In the genomic region with DNA sequence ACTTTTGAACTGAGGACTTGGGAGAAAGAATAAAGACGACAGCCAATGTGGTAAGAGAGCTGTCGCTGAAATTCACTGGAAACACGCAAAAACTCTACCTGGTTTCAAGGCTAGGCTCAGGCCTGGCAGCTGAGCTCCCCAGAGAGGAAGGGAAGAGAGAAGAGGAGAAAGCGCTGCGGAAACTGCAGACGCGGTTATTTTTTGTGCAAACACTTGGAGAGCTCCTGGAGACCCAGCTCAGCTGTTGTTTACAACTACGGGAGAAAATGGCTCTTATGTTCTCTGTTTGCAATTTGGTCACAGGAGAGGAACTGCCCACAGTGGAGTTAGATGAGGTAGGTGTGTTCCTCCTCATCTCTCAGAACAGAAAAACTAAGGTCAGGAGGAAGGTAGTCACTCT, we compare ENCODE assay signal across 12 mouse cellular contexts. TPM values are rescaled to one million over a fixed set of nuclear protein-coding genes. Genes with fewer than 3 reads are reported as not detected.
DNase-seq lines count a peak whose midpoint lies in the region; ATAC-seq and TF ChIP-seq lines count a peak whose summit lies in the region.
"Had no signal": no experiment of that assay in that cellular context is flagged by ENCODE, and none has a peak within 500 bp of the region (broad histone marks: within the 10 kb centered on the region; RNA-seq: fewer than 3 reads in every experiment).

No protein-coding gene starts in this region.

- no peak for TF ChIP-seq CTCF in forebrain, postnatal 0 days (IDR thresholded peaks at IDR 0.05; ENCODE audit: low read depth)
- TF ChIP-seq CTCF in intestine, postnatal 0 days (IDR thresholded peaks at IDR 0.05; ENCODE audit: low read depth), result no peak

- no peak overlapping the region for H3K4me2 ChIP-seq in forebrain, postnatal 0 days (ENCODE audit: low read depth)
- no peak overlapping the region for H3K4me2 ChIP-seq in forebrain, embryonic 11.5 days (ENCODE audit: low read depth, low read length, severe bottlenecking)
- no peak overlapping the region for H3K4me2 ChIP-seq in intestine, embryonic 14.5 days (ENCODE audit: low read length)
- no peak overlapping the region for H3K4me2 ChIP-seq in intestine, postnatal 0 days (replicated peaks; ENCODE audit: low read depth)
- H3K4me2 ChIP-seq in liver, embryonic 12.5 days, result no peak overlapping the region
- H3K4me2 ChIP-seq in stomach, embryonic 15.5 days, result no peak overlapping the region
- H3K4me2 ChIP-seq: neural tube, embryonic 13.5 days had no signal

- no peaks in the 10 kb centered on the region for H3K27me3 ChIP-seq in forebrain, postnatal 0 days (ENCODE audit: insufficient read depth, low read length)
- H3K27me3 ChIP-seq in forebrain, embryonic 11.5 days (ENCODE audit: control insufficient read depth, insufficient read depth, low read length), result no peaks in the 10 kb centered on the region
- no peaks in the 10 kb centered on the region for H3K27me3 ChIP-seq in intestine, embryonic 14.5 days (replicated peaks; ENCODE audit: control insufficient read depth, insufficient read depth, low read length)
- H3K27me3 ChIP-seq in intestine, postnatal 0 days (replicated peaks; ENCODE audit: control insufficient read depth, insufficient read depth, low read length), result no peaks in the 10 kb centered on the region
- no peaks in the 10 kb centered on the region for H3K27me3 ChIP-seq in liver, embryonic 12.5 days (replicated peaks)
- no peaks in the 10 kb centered on the region for H3K27me3 ChIP-seq in stomach, embryonic 15.5 days (replicated peaks)
- H3K27me3 ChIP-seq: neural tube, embryonic 13.5 days had no signal

- H3K9me3 ChIP-seq in forebrain, postnatal 0 days (ENCODE audit: low read length), result no peaks in the 10 kb centered on the region
- no peaks in the 10 kb centered on the region for H3K9me3 ChIP-seq in forebrain, embryonic 11.5 days (ENCODE audit: control insufficient read depth, low read length)
- no peaks in the 10 kb centered on the region for H3K9me3 ChIP-seq in intestine, embryonic 14.5 days (ENCODE audit: control insufficient read depth, low read length)
- no peaks in the 10 kb centered on the region for H3K9me3 ChIP-seq in intestine, postnatal 0 days (ENCODE audit: control insufficient read depth)
- no peaks in the 10 kb centered on the region for H3K9me3 ChIP-seq in liver, embryonic 12.5 days (replicated peaks)
- H3K9me3 ChIP-seq in stomach, embryonic 15.5 days, result no peaks in the 10 kb centered on the region
- H3K9me3 ChIP-seq: neural tube, embryonic 13.5 days had no signal

- H3K36me3 ChIP-seq in forebrain, postnatal 0 days (ENCODE audit: insufficient read depth), result peaks cover 86% of the 10 kb centered on the region
- no peaks in the 10 kb centered on the region; the same call in 1 of the 2 replicates for H3K36me3 ChIP-seq in forebrain, embryonic 11.5 days (ENCODE audit: control insufficient read depth, insufficient read depth, low read length)
- peaks cover 78% of the 10 kb centered on the region for H3K36me3 ChIP-seq in intestine, embryonic 14.5 days (ENCODE audit: control insufficient read depth, insufficient read depth, low read length)
- peaks cover 35% of the 10 kb centered on the region for H3K36me3 ChIP-seq in intestine, postnatal 0 days (ENCODE audit: control insufficient read depth, insufficient read depth)
- peaks cover 28% of the 10 kb centered on the region for H3K36me3 ChIP-seq in liver, embryonic 12.5 days
- peaks cover 27% of the 10 kb centered on the region for H3K36me3 ChIP-seq in stomach, embryonic 15.5 days

- 59% methylated on average over 8 of the region's 8 CpGs for WGBS in forebrain, postnatal 0 days
- 83% methylated on average over 8 of the region's 8 CpGs for WGBS in forebrain, embryonic 11.5 days
- 49% methylated on average over 8 of the region's 8 CpGs for WGBS in intestine, embryonic 14.5 days
- WGBS in intestine, postnatal 0 days, result 61% methylated on average over 8 of the region's 8 CpGs
- WGBS in liver, embryonic 12.5 days (ENCODE audit: insufficient replicate concordance), result 74% methylated on average over 8 of the region's 8 CpGs
- WGBS in stomach, embryonic 15.5 days, result 51% methylated on average over 8 of the region's 8 CpGs

- H3K4me1 ChIP-seq in forebrain, postnatal 0 days (ENCODE audit: insufficient read depth), result no peaks in the 10 kb centered on the region
- no peaks in the 10 kb centered on the region for H3K4me1 ChIP-seq in forebrain, embryonic 11.5 days (replicated peaks; ENCODE audit: control insufficient read depth, insufficient read depth, low read length)
- peaks cover 19% of the 10 kb centered on the region for H3K4me1 ChIP-seq in intestine, embryonic 14.5 days (replicated peaks; ENCODE audit: control insufficient read depth, insufficient read depth, low read length)
- H3K4me1 ChIP-seq in intestine, postnatal 0 days (replicated peaks; ENCODE audit: control insufficient read depth, insufficient read depth, low read length), result no peaks in the 10 kb centered on the region
- peaks cover 8% of the 10 kb centered on the region for H3K4me1 ChIP-seq in liver, embryonic 12.5 days
- peaks cover 12% of the 10 kb centered on the region for H3K4me1 ChIP-seq in stomach, embryonic 15.5 days

- H3K9ac ChIP-seq in forebrain, postnatal 0 days, result peak overlapping the region; percentile 14; the same call in 1 of the 2 replicates
- no peak overlapping the region for H3K9ac ChIP-seq in forebrain, embryonic 11.5 days (ENCODE audit: low read length)
- no peak overlapping the region for H3K9ac ChIP-seq in intestine, embryonic 14.5 days (ENCODE audit: low read length)
- H3K9ac ChIP-seq in intestine, postnatal 0 days (ENCODE audit: low read depth, low read length), result no peak overlapping the region
- no peak overlapping the region for H3K9ac ChIP-seq in liver, embryonic 12.5 days
- no peak overlapping the region for H3K9ac ChIP-seq in stomach, embryonic 15.5 days
- H3K9ac ChIP-seq: neural tube, embryonic 13.5 days had no signal

- no peak overlapping the region for H3K4me3 ChIP-seq in forebrain, postnatal 0 days (ENCODE audit: low read depth, low read length)
- no peak overlapping the region for H3K4me3 ChIP-seq in forebrain, embryonic 11.5 days (ENCODE audit: low read depth, low read length)
- no peak overlapping the region for H3K4me3 ChIP-seq in intestine, embryonic 14.5 days (ENCODE audit: low read depth, low read length)
- H3K4me3 ChIP-seq in intestine, postnatal 0 days (ENCODE audit: low read depth, low read length), result no peak overlapping the region
- H3K4me3 ChIP-seq in liver, embryonic 12.5 days, result no peak overlapping the region
- H3K4me3 ChIP-seq in stomach, embryonic 15.5 days (replicated peaks), result no peak overlapping the region
- H3K4me3 ChIP-seq: neural tube, embryonic 13.5 days had no signal

- DNase-seq in forebrain, postnatal 0 days, result no peak
- DNase-seq in forebrain, embryonic 11.5 days (ENCODE audit: low spot score), result no peak
- DNase-seq in intestine, embryonic 14.5 days (ENCODE audit: low spot score), result no peak
- no peak for DNase-seq in liver
- DNase-seq in right cerebral cortex, postnatal 10 days (ENCODE audit: low spot score in 2 of 2), result no peak
- DNase-seq: B cell, adult 2 months; cerebellum, adult 2 months; layer of hippocampus, adult 9-11 months had no signal

- H3K27ac ChIP-seq in forebrain, postnatal 0 days (ENCODE audit: low read depth, low read length), result no peak overlapping the region
- H3K27ac ChIP-seq in forebrain, embryonic 11.5 days (ENCODE audit: low read depth, low read length), result no peak overlapping the region
- peak overlapping the region; percentile 71 for H3K27ac ChIP-seq in intestine, embryonic 14.5 days (ENCODE audit: low read depth)
- no peak overlapping the region for H3K27ac ChIP-seq in intestine, postnatal 0 days (ENCODE audit: low read depth, low read length)
- 0 out of 2 replicates have a peak overlapping the region, but pooled peaks have one; percentile 20 for H3K27ac ChIP-seq in liver, embryonic 12.5 days
- H3K27ac ChIP-seq in stomach, embryonic 15.5 days, result peak overlapping the region; percentile 69
- H3K27ac ChIP-seq: neural tube, embryonic 13.5 days had no signal

- ATAC-seq in forebrain, postnatal 0 days, result no peak
- no peak for ATAC-seq in forebrain, embryonic 11.5 days (replicated peaks; ENCODE audit: low FRiP score)
- ATAC-seq in intestine, embryonic 14.5 days (replicated peaks; ENCODE audit: low FRiP score, low TSS enrichment, low read depth), result no peak
- ATAC-seq in intestine, postnatal 0 days, result no peak
- ATAC-seq in liver, embryonic 12.5 days, result no peak
- ATAC-seq in stomach, embryonic 15.5 days (ENCODE audit: insufficient read depth, low FRiP score, low read depth), result no peak

RNA-seq across cellular contexts. Expression of a gene that starts 32.4 kb away (rescaled TPM):
- 85.2 and 95.0 TPM in 2 replicates for total RNA-seq in forebrain, postnatal 0 days (2014; rRNA removed)
- 53.1 and 76.6 TPM in 2 replicates for polyA plus RNA-seq in forebrain, postnatal 0 days (2015; fragmentation: Nextera tagmentation; extraction: Ambion mirVana)
- polyA plus RNA-seq in forebrain, embryonic 11.5 days (2014; fragmentation: Nextera tagmentation; extraction: Ambion mirVana), result 200 and 204 TPM in 2 replicates
- polyA plus RNA-seq in intestine, embryonic 14.5 days (2014; fragmentation: Nextera tagmentation; extraction: Ambion mirVana), result 121 and 133 TPM in 2 replicates
- polyA plus RNA-seq in intestine, postnatal 0 days (2015; fragmentation: Nextera tagmentation; extraction: Ambion mirVana), result 21.4 and 22.2 TPM in 2 replicates
- polyA plus RNA-seq in liver, embryonic 12.5 days (2016; fragmentation: Nextera tagmentation; extraction: Ambion mirVana), result 50.4 and 53.6 TPM in 2 replicates
- polyA plus RNA-seq in stomach, embryonic 15.5 days (2015; fragmentation: Nextera tagmentation; extraction: Ambion mirVana), result 88.7 and 96.5 TPM in 2 replicates

Comparison
In these comparisons a context has a peak if more than half of its experiments do, and no peak if none do; other contexts are left out.
1. H3K27ac ChIP-seq: peak in intestine, embryonic 14.5 days (single experiment), liver, embryonic 12.5 days (single experiment) and stomach, embryonic 15.5 days (single experiment); none in forebrain, postnatal 0 days (single experiment), forebrain, embryonic 11.5 days (single experiment) and intestine, postnatal 0 days (single experiment).